Mouse (Mus musculus) cortical plate, adult 2 months (tissue): ENCODE data around the gene Apol7b.

Experiments used
- CTCF ChIP-seq: fragments of 200-500 bp; IDR thresholded peaks from 2 replicates; pipeline ENCODE4 v1.5.1; 2011; ENCODE audit warnings: mild to moderate bottlenecking, control low read depth, low read length; ENCODE audit not compliant: insufficient read depth; ENCODE audit errors: extremely low read depth
- POLR2A ChIP-seq: fragments of 200-500 bp; IDR thresholded peaks from 2 replicates; pipeline ENCODE4 v1.6.1; 2011; ENCODE audit warnings: mild to moderate bottlenecking, low read length, control low read depth; ENCODE audit not compliant: insufficient read depth; ENCODE audit errors: extremely low read depth

DNA sequence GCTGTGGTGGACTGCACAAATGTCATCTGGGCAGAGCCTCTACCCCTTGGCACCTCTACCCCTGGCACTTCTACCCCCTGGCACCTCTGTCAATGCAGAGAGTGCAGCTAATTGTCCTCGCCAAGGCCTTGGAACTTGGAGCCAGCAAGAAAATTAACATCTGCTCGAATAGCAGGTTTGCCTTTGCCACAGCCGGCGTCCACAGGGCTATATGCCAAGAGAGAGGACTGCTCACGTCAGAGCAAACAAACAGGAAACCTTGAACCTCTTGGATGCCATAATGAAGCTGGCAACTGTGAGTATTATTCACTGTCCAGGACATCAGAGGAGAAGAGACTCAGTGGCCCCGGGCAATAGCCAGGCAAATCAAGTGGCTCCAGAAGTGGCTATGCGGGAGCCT lies 70.4 kb downstream of the Apol7b start:
- TF ChIP-seq POLR2A = no peak
- no peak for TF ChIP-seq CTCF
